ENCODE assay signal across 8 mouse cellular contexts in genomic region chr19:7266421-7266831, GRCm38 (mm10). TPM values are rescaled to one million over a fixed set of nuclear protein-coding genes. Genes with fewer than 3 reads are reported as not detected.
A peak's percentile ranks its signal among the peaks of the same experiment; 100 is the strongest.
DNase-seq lines count a peak whose midpoint lies in the region; ATAC-seq and TF ChIP-seq lines count a peak whose summit lies in the region.

No protein-coding gene starts in this region.

- H3K27ac ChIP-seq in hindbrain, embryonic 14.5 days = peak overlapping the region; percentile 95
- H3K27ac ChIP-seq in stomach, embryonic 15.5 days = peak overlapping the region; percentile 88
- H3K27ac ChIP-seq in kidney, adult 2 months (ENCODE audit: insufficient read depth, low read depth, low read length) = no peak overlapping the region

- peaks cover 51% of the 10 kb centered on the region for H3K4me1 ChIP-seq in hindbrain, embryonic 14.5 days (replicated peaks; ENCODE audit: control insufficient read depth, insufficient read depth, low read length)
- peaks cover 51% of the 10 kb centered on the region for H3K4me1 ChIP-seq in stomach, embryonic 15.5 days
- peaks cover 6% of the 10 kb centered on the region; the same call in 1 of the 2 replicates for H3K4me1 ChIP-seq in kidney, adult 2 months (ENCODE audit: control insufficient read depth, insufficient read depth, low read length)

- H3K9ac ChIP-seq in hindbrain, embryonic 14.5 days = peak overlapping the region; percentile 80; the same call in 1 of the 2 replicates
- H3K9ac ChIP-seq in stomach, embryonic 15.5 days = peak overlapping the region; percentile 0; the same call in 1 of the 2 replicates

- WGBS in hindbrain, embryonic 14.5 days = 27% methylated on average over 4 of the region's 4 CpGs
- 56% methylated on average over 4 of the region's 4 CpGs for WGBS in stomach, embryonic 15.5 days
- 80% methylated on average over 4 of the region's 4 CpGs for WGBS in kidney, adult 2 months

- H3K36me3 ChIP-seq in hindbrain, embryonic 14.5 days (replicated peaks; ENCODE audit: control insufficient read depth, insufficient read depth) = peaks cover 9% of the 10 kb centered on the region
- H3K36me3 ChIP-seq in stomach, embryonic 15.5 days = 0 out of 2 replicates have a peak, but pooled peaks cover 5% of the 10 kb centered on the region
- H3K36me3 ChIP-seq in kidney, adult 2 months (ENCODE audit: control insufficient read depth, insufficient read depth, low read length) = no peaks in the 10 kb centered on the region

- H3K9me3 ChIP-seq in hindbrain, embryonic 14.5 days (ENCODE audit: control insufficient read depth, low read length) = no peaks in the 10 kb centered on the region
- H3K9me3 ChIP-seq in stomach, embryonic 15.5 days = no peaks in the 10 kb centered on the region

- no peak for TF ChIP-seq CTCF in kidney, adult 2 months (conservative IDR thresholded peaks at IDR 0.05; ENCODE audit: insufficient read depth, insufficient read length, low read depth, low read length)

- no peaks in the 10 kb centered on the region for H3K27me3 ChIP-seq in hindbrain, embryonic 14.5 days (ENCODE audit: control insufficient read depth, insufficient read depth, low read length)
- no peaks in the 10 kb centered on the region for H3K27me3 ChIP-seq in stomach, embryonic 15.5 days (replicated peaks)
- H3K27me3 ChIP-seq in kidney, adult 2 months (replicated peaks; ENCODE audit: control insufficient read depth, insufficient read depth, low read length) = no peaks in the 10 kb centered on the region

- no peak for ATAC-seq in hindbrain, embryonic 14.5 days (ENCODE audit: low FRiP score)
- no peak for ATAC-seq in stomach, embryonic 15.5 days (ENCODE audit: insufficient read depth, low FRiP score, low read depth)

- TF ChIP-seq POLR2A in kidney, adult 2 months (IDR thresholded peaks at IDR 0.05; ENCODE audit: low read depth, low read length) = no peak

- no peak overlapping the region for H3K4me3 ChIP-seq in hindbrain, embryonic 14.5 days (replicated peaks; ENCODE audit: low read length)
- no peak overlapping the region for H3K4me3 ChIP-seq in stomach, embryonic 15.5 days (replicated peaks)
- no peak overlapping the region for H3K4me3 ChIP-seq in kidney, adult 2 months (ENCODE audit: insufficient read depth, low read depth, low read length)

- peak; percentile 56 for DNase-seq in cerebellum, adult 11-12 months
- DNase-seq in cerebellum, postnatal 4 days (ENCODE audit: low spot score in 2 of 2) = no peak
- peak; percentile 20 for DNase-seq in thymus, postnatal 0 days (ENCODE audit: low spot score)
- no peak for DNase-seq in thymus, postnatal 10 days (ENCODE audit: low spot score in 2 of 2)
- no peak for DNase-seq in hindbrain, embryonic 14.5 days (ENCODE audit: low spot score)
- DNase-seq in frontal cortex, postnatal 36 days (ENCODE audit: low spot score in 2 of 2) = no peak
- DNase-seq in kidney, adult 2 months = no peak

- H3K4me2 ChIP-seq in hindbrain, embryonic 14.5 days (replicated peaks) = 0 out of 2 replicates have a peak overlapping the region, but pooled peaks have one; percentile 4
- peak overlapping the region; percentile 80 for H3K4me2 ChIP-seq in stomach, embryonic 15.5 days

RNA-seq across cellular contexts. Expression of gene Rcor2, which starts 0.7 kb away (rescaled TPM):
- 7.3 and 8.1 TPM in 2 replicates for polyA plus RNA-seq in thymus, postnatal 0 days (2015; fragmentation: Nextera tagmentation; extraction: Ambion mirVana)
- 12.0 and 13.4 TPM in 2 replicates for polyA plus RNA-seq in hindbrain, embryonic 14.5 days (2014; fragmentation: Nextera tagmentation; extraction: Ambion mirVana)
- polyA plus RNA-seq in stomach, embryonic 15.5 days (2015; fragmentation: Nextera tagmentation; extraction: Ambion mirVana) = 13.4 and 15.0 TPM in 2 replicates
- polyA plus RNA-seq in kidney, adult 2 months (2012; rRNA removed) = 1.5 and 1.8 TPM in 2 replicates

RNA-seq across cellular contexts. Expression of gene Naa40, which starts 25.4 kb away (rescaled TPM):
- 63.9 TPM in 2 replicates for polyA plus RNA-seq in thymus, postnatal 0 days (2015; fragmentation: Nextera tagmentation; extraction: Ambion mirVana)
- polyA plus RNA-seq in hindbrain, embryonic 14.5 days (2014; fragmentation: Nextera tagmentation; extraction: Ambion mirVana) = 67.6 and 69.1 TPM in 2 replicates
- polyA plus RNA-seq in stomach, embryonic 15.5 days (2015; fragmentation: Nextera tagmentation; extraction: Ambion mirVana) = 47.0 and 51.6 TPM in 2 replicates
- 23.7 and 26.2 TPM in 2 replicates for polyA plus RNA-seq in kidney, adult 2 months (2012; rRNA removed)

RNA-seq across cellular contexts. Expression of gene Cox8a, which starts 49.0 kb away (rescaled TPM):
- polyA plus RNA-seq in thymus, postnatal 0 days (2015; fragmentation: Nextera tagmentation; extraction: Ambion mirVana) = 1,177 and 1,274 TPM in 2 replicates
- 1,225 and 1,275 TPM in 2 replicates for polyA plus RNA-seq in hindbrain, embryonic 14.5 days (2014; fragmentation: Nextera tagmentation; extraction: Ambion mirVana)
- 988 and 1,377 TPM in 2 replicates for polyA plus RNA-seq in stomach, embryonic 15.5 days (2015; fragmentation: Nextera tagmentation; extraction: Ambion mirVana)
- 3,607 and 3,750 TPM in 2 replicates for polyA plus RNA-seq in kidney, adult 2 months (2012; rRNA removed)

Comparison
In these comparisons a context has a peak if more than half of its experiments do, and no peak if none do; other contexts are left out.
1. DNase-seq: peak in cerebellum, adult 11-12 months (single experiment) and thymus, postnatal 0 days (single experiment); none in cerebellum, postnatal 4 days (0 of 2), thymus, postnatal 10 days (0 of 2), hindbrain, embryonic 14.5 days (single experiment), frontal cortex, postnatal 36 days (0 of 2) and kidney, adult 2 months (single experiment).